Mouse (Mus musculus) hindbrain, postnatal 0 days (tissue): ENCODE data around the gene Cenph. TPM values are rescaled to one million over a fixed set of nuclear protein-coding genes. Genes with fewer than 3 reads are reported as not detected.
"Not testable (repeated sequence)": the region's sequence is repeated elsewhere in the genome, so short reads cannot be mapped to it uniquely, and the experiment has no call there.

Experiments used
- ATAC-seq: fragments of 200-750 bp; cut with Nextera tagmentation; 2 replicates; pipeline ENCODE4 v1.8.0; 2017; ENCODE audit warnings: mild to moderate bottlenecking, moderate TSS enrichment, moderate library complexity
- DNase-seq: peaks from one replicate; pipeline ENCODE4 v3.0.0-alpha.2; 2015; ENCODE audit warnings: low spot score
- H3K27ac ChIP-seq: fragments of 300-500 bp; sonication (generic); 2 replicates; pipeline ENCODE4 v1.5.1; 2014; ENCODE audit warnings: mild to moderate bottlenecking
- H3K27me3 ChIP-seq: fragments of 300-500 bp; sonication (generic); 2 replicates; pipeline ENCODE4 v1.6.1; 2014; ENCODE audit warnings: low read length, mixed read lengths; ENCODE audit not compliant: insufficient read depth
- H3K36me3 ChIP-seq: fragments of 300-500 bp; sonication (generic); 2 replicates; pipeline ENCODE4 v1.6.1; 2014; ENCODE audit warnings: low read length, mixed read lengths; ENCODE audit not compliant: insufficient read depth
- H3K4me1 ChIP-seq: fragments of 300-500 bp; sonication (generic); 2 replicates; pipeline ENCODE4 v1.6.1; 2014; ENCODE audit warnings: antibody characterized with exemption, low read length, mixed read lengths; ENCODE audit not compliant: insufficient read depth
- H3K4me2 ChIP-seq: fragments of 300-500 bp; sonication (generic); 2 replicates; pipeline ENCODE4 v1.6.1; 2014; ENCODE audit warnings: low read depth, mild to moderate bottlenecking, low read length, moderate library complexity, mixed read lengths
- H3K4me3 ChIP-seq: fragments of 300-500 bp; sonication (generic); 2 replicates; pipeline ENCODE4 v1.5.1; 2014; ENCODE audit warnings: low read length
- H3K9ac ChIP-seq: fragments of 300-500 bp; sonication (generic); replicated peaks from 2 replicates; pipeline ENCODE4 v1.6.1; 2014; ENCODE audit warnings: mild to moderate bottlenecking, low read length, moderate library complexity, mixed read lengths
- H3K9me3 ChIP-seq: fragments of 300-500 bp; sonication (generic); 2 replicates; pipeline ENCODE4 v1.6.1; 2016; ENCODE audit warnings: low read length, mixed read lengths
- CTCF ChIP-seq: IDR thresholded peaks from 2 replicates; pipeline ENCODE4 v1.5.1; 2016; ENCODE audit warnings: antibody characterized with exemption, control low read depth, low read depth
- WGBS: fragments of 180-500 bp; shearing (Covaris S2); extraction: QIAGEN DNeasy Blood & Tissue Kit; methylation state at CpG from one replicate; pipeline ENCODE4 v1.1.7; 2014; 5-methylcytosine and 5-hydroxymethylcytosine counted together
- polyA plus RNA-seq: library from polyadenylated mRNA; unstranded; fragments of >200 nt; fragmentation: Nextera tagmentation; extraction: Ambion mirVana; gene quantifications from 2 replicates; pipeline ENCODE4 v1.2.1, GENCODE M21; 2015
- total RNA-seq: library from RNA; depleted of rRNA; stranded (reverse); fragments of >200 nt; gene quantifications from 2 replicates; pipeline ENCODE4 v1.2.3, GENCODE M21; 2014

The Cenph gene
- total and polyA plus RNA-seq, 2 experiments from 2014 or later: 1.7 to 8.4 TPM

DNA sequence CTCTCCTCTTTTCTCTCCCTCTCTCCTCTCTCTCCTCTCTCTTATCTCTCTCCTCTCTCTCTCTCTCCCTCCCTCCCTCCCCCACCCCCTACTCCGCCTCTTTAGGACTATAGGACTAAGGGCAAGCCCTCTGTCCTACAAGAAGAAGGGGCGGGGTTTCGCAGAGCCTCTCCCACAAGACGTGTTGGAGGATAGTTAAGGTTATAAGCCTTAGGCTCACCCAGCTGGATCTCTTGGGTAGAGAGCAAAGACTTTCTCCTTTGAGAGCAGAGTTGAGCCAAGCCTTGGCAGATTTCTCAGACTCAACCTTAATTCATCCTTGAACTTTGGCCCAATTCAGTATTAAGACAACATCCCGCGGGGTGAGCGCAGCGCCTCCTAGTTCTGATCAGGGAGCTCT, 27.1 kb downstream of the Cenph start:
- no peak for ATAC-seq
- H3K4me3 ChIP-seq: no peak overlapping the region
- 45% methylated on average over 8 of the region's 8 CpGs for WGBS
- DNase-seq: no peak
- H3K27ac ChIP-seq: no peak overlapping the region
- no peaks in the 10 kb centered on the region for H3K27me3 ChIP-seq
- H3K4me2 ChIP-seq: no peak overlapping the region
- no peaks in the 10 kb centered on the region for H3K4me1 ChIP-seq
- TF ChIP-seq CTCF: no peak
- no peaks in the 10 kb centered on the region for H3K9me3 ChIP-seq
- no peak overlapping the region for H3K9ac ChIP-seq
- H3K36me3 ChIP-seq: no peaks in the 10 kb centered on the region

DNA sequence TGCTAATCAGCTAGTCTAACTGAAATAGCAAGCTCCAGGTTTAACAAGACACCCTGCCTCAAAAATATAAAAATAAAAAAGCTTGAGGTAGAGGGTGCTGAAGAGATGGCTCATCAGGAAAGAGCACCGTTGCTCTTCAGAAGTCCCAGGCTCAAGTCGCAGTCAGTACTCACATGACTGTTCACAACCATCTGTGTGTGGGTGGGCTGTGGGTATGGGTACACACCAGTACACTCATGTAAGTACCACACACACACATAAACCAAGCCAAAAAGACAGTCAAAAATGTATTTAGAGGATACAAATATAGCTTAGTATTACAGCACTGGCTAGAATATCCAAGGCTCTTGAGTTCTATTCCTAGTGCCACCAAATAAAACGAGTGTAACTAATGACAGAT, 29.6 kb downstream of the Cenph start:
- no peaks in the 10 kb centered on the region for H3K9me3 ChIP-seq
- H3K9ac ChIP-seq: no peak overlapping the region
- no peaks in the 10 kb centered on the region for H3K36me3 ChIP-seq
- H3K27ac ChIP-seq: no peak overlapping the region
- ATAC-seq (no peak), DNase-seq (no peak)
- H3K4me2 ChIP-seq: no peak overlapping the region
- peaks cover 3% of the 10 kb centered on the region; the same call in 1 of the 2 replicates for H3K4me1 ChIP-seq
- no peak overlapping the region for H3K4me3 ChIP-seq
- no peaks in the 10 kb centered on the region for H3K27me3 ChIP-seq
- TF ChIP-seq CTCF: no peak
- 85% methylated on average over 3 of the region's 3 CpGs for WGBS

DNA sequence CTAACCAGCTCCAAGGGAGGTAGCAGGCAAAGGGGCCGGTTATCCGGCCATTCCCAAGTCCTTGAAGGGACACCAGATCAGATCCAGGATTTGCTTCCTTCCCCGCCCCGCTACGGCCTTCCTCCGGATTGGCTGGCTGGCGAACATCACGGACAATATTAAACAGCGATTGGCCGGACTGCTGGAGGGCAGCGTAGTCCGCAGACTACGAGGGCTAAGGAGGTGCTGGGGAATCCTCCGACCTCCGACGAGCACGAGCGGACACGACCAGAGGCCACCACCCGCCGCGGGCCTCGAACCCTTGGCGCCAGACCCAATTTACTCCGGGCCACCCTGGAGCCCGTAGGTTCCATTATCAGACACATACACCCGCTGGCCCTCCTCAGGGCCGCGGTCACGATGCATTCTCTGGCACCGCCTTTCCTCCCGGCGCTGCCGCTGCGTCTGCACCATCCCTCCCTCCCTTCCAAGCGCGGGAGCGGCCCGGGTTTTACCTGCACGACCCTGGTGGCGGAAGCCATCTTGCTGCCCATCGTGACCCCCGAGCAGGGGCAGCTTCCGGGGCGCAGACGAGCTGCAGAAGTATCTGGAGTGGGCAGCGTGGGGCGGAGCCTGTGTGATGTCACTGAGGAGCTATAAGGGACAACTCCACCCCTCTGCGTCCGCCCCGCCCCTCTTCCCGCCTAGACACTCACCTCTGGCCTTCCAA, 31.5 kb downstream of the Cenph start, which contains the start of gene Mrps36:
Gene Mrps36, minus strand, starts transcription at position 624 of the 709 bp plus-strand sequence.
- ATAC-seq (peak; percentile 98), DNase-seq (peak; percentile 95)
- H3K4me2 ChIP-seq: peak within 1 kb of the TSS; percentile 57
- peak within 1 kb of the TSS; percentile 88 for H3K9ac ChIP-seq
- no peaks in the 10 kb centered on the region for H3K9me3 ChIP-seq
- WGBS: under 1% methylated on average over 48 of the region's 52 CpGs
- TF ChIP-seq CTCF: 0 out of 2 replicates have a peak, but pooled peaks have one; percentile 24
- no peaks in the 10 kb centered on the region for H3K27me3 ChIP-seq
- peak within 1 kb of the TSS; percentile 96 for H3K27ac ChIP-seq
- H3K4me1 ChIP-seq: peaks cover 3% of the 10 kb centered on the region; the same call in 1 of the 2 replicates
- H3K4me3 ChIP-seq: peak within 1 kb of the TSS; percentile 77
- no peaks in the 10 kb centered on the region for H3K36me3 ChIP-seq

DNA sequence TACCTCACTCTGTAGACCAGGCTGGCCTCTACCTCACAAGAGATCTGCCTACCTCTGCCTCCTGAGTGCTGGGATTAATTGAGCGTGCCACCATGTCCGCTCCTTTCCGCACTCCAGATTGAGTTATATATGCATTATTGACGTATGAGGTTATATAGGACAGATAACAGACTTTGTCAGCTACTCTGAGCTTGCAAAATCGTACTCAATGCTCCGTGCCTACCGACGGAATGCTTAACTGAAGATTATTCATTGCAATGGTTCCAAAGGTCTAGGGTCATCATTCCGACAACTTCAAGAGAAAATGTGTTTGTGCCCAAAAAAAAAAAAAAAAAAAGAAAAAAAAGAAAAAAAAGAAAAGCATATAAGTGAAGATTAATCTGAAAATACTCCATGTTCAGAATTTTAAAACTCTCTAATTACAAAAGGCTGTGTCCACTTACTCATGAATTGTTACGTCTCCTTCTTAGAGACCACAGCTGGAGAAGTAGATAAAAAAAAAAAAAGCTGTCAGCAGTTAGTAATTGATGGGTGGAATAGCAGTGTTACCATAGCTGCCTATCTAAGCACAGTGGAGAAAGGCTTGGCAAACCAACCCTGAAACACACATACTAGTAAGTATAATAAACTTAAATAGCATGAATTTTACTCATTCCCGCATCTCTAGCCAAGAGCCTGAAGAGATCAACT, 32.2 kb downstream of the Cenph start:
- peak overlapping the region; percentile 96 for H3K27ac ChIP-seq
- H3K4me3 ChIP-seq: peak overlapping the region; percentile 77
- no peak for TF ChIP-seq CTCF
- peak overlapping the region; percentile 57 for H3K4me2 ChIP-seq
- H3K36me3 ChIP-seq: no peaks in the 10 kb centered on the region
- 63% methylated on average over 11 of the region's 11 CpGs for WGBS
- no peaks in the 10 kb centered on the region for H3K9me3 ChIP-seq
- peak overlapping the region; percentile 88; the same call in 1 of the 2 replicates for H3K9ac ChIP-seq
- ATAC-seq: peak; percentile 65
- DNase-seq: no peak
- no peaks in the 10 kb centered on the region for H3K27me3 ChIP-seq
- H3K4me1 ChIP-seq: peaks cover 3% of the 10 kb centered on the region; the same call in 1 of the 2 replicates

DNA sequence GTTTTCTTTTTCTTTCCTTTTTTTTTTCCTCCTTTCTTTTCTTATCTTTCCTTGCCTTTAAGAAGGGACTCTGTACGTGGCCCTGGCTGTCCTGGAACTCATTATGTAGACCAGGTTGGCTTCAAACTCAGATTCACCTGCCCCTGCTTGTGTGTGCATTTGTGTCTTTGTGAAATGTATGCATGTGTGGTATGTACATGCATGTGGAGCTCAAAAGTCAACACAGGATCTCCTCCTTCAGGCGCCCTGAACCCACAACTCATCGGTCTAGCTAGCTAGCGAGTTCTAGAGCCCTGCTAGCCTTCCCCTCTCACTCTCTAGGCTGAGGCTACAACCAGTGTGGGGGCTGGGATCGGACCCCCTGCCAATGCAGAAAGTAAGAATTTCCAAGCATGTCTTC, 32.9 kb downstream of the Cenph start:
- Histone ChIP-seq H3K4me3 (no peak overlapping the region), H3K9me3 (no peaks in the 10 kb centered on the region), H3K4me2 (peak overlapping the region; percentile 57), H3K4me1 (peaks cover 3% of the 10 kb centered on the region; the same call in 1 of the 2 replicates), H3K9ac (no peak overlapping the region), H3K27me3 (no peaks in the 10 kb centered on the region), H3K27ac (no peak overlapping the region), H3K36me3 (no peaks in the 10 kb centered on the region)
- TF ChIP-seq CTCF: no peak
- DNase-seq (no peak), ATAC-seq (no peak)
- 89% methylated on average over 5 of the region's 5 CpGs for WGBS

DNA sequence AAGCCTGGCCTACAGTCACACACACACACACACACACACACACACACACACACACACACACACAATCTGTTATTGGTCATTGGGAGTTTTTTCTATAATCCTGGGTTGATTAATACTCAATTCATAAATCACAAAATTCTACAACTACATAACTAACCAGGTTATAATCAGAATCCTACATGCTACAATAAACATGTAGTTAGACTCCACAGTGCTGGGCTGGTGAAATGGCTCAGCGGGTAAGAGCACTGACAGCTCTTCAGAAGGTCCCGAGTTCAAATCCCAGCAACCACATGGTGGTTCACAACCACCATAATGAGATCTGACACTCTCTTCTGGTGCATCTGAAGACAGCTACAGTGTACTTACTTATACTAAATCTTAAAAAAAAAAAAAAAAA, 42.9 kb downstream of the Cenph start:
- no peak for ATAC-seq
- WGBS: 88% methylated on average over 2 of the region's 2 CpGs

DNA sequence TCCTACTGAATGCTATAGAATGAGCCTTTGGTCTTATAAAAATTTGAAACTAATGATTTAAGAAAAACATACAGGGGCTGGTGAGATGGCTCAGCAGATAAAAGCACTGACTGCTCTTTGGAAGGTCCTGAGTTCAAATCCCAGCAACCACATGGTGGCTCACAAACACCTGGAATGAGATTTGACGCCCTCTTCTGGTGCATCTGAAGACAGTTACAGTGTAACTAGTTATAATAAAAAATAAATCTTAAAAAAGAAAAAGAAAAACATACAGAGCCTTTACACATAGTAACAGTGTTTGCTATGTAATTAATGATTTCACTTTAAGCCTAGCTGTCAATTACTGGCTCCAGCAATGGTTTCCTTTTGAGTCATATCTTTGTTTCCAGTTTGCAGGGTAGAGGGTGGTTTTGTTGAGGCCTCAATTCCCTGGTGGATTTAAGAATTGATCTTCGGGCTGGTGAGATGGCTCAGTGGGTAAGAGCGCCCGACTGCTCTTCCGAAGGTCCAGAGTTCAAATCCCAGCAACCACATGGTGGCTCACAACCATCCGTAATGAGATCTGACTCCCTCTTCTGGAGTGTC, 44.1 kb downstream of the Cenph start:
- 94% methylated on average over 5 of the region's 6 CpGs for WGBS

More for the DNA sequence above, 42.9 kb downstream of the Cenph start:
- H3K4me1 ChIP-seq: peaks cover 10% of the 10 kb centered on the region
- H3K36me3 ChIP-seq: peaks cover 4% of the 10 kb centered on the region; the same call in 1 of the 2 replicates
- no peak overlapping the region for H3K4me2 ChIP-seq
- H3K9me3 ChIP-seq: no peaks in the 10 kb centered on the region
- no peak overlapping the region for H3K27ac ChIP-seq
- H3K27me3 ChIP-seq: no peaks in the 10 kb centered on the region
- no peak for DNase-seq
- H3K9ac ChIP-seq: no peak overlapping the region
- no peak overlapping the region for H3K4me3 ChIP-seq
- no peak for TF ChIP-seq CTCF

More for the DNA sequence above, 44.1 kb downstream of the Cenph start:
- not testable (repeated sequence) for ATAC-seq, H3K27me3 ChIP-seq, H3K4me1 ChIP-seq, H3K9me3 ChIP-seq, H3K9ac ChIP-seq, DNase-seq, H3K36me3 ChIP-seq
- H3K4me2 ChIP-seq: peak overlapping the region; percentile 53
- peak overlapping the region; percentile 94; the same call in 1 of the 2 replicates for H3K4me3 ChIP-seq
- H3K27ac ChIP-seq: peak overlapping the region; percentile 95; the same call in 1 of the 2 replicates
